Mouse (Mus musculus) stomach, embryonic 16.5 days (tissue): ENCODE results near the gene P2rx2. TPM values are rescaled to one million over a fixed set of nuclear protein-coding genes. Genes with fewer than 3 reads are reported as not detected.
A peak's percentile ranks its signal among the peaks of the same experiment; 100 is the strongest.

Source experiments
- ATAC-seq: fragments of 200-750 bp; cut with Nextera tagmentation; 2 replicates; pipeline ENCODE4 v1.8.0; 2017; ENCODE audit warnings: moderate number of reproducible peaks, moderate TSS enrichment; ENCODE audit not compliant: insufficient read depth, low FRiP score
- H3K27ac ChIP-seq: fragments of 300-500 bp; sonication (generic); 2 replicates; pipeline ENCODE4 v1.5.1; 2014; ENCODE audit warnings: low read length
- H3K27me3 ChIP-seq: fragments of 300-500 bp; sonication (generic); 2 replicates; pipeline ENCODE4 v1.6.1; 2014; ENCODE audit warnings: low read length, control low read depth, mixed read lengths; ENCODE audit not compliant: control insufficient read depth, insufficient read depth
- H3K36me3 ChIP-seq: fragments of 300-500 bp; sonication (generic); 2 replicates; pipeline ENCODE4 v1.6.1; 2014; ENCODE audit warnings: low read length; ENCODE audit not compliant: control insufficient read depth, insufficient read depth
- H3K4me1 ChIP-seq: fragments of 300-500 bp; sonication (generic); 2 replicates; pipeline ENCODE4 v1.6.1; 2014; ENCODE audit warnings: low read length, control low read depth, mixed read lengths; ENCODE audit not compliant: control insufficient read depth, insufficient read depth
- H3K4me2 ChIP-seq: fragments of 300-500 bp; sonication (generic); 2 replicates; pipeline ENCODE4 v1.6.1; 2014; ENCODE audit warnings: low read depth, low read length, mixed read lengths
- H3K4me3 ChIP-seq: fragments of 300-500 bp; sonication (generic); replicated peaks from 2 replicates; pipeline ENCODE4 v1.5.1; 2014; ENCODE audit warnings: mild to moderate bottlenecking, low read length
- H3K9ac ChIP-seq: fragments of 300-500 bp; sonication (generic); 2 replicates; pipeline ENCODE4 v1.6.1; 2014; ENCODE audit warnings: low read length
- H3K9me3 ChIP-seq: fragments of 300-500 bp; sonication (generic); replicated peaks from 2 replicates; pipeline ENCODE4 v1.6.1; 2016; ENCODE audit warnings: low read length, control low read depth; ENCODE audit not compliant: control insufficient read depth
- WGBS: fragments of 180-500 bp; shearing (Covaris S2); extraction: QIAGEN DNeasy Blood & Tissue Kit; methylation state at CpG from one replicate; pipeline ENCODE4 v1.1.7; 2014; 5-methylcytosine and 5-hydroxymethylcytosine counted together
- polyA plus RNA-seq: library from polyadenylated mRNA; unstranded; fragments of >200 nt; fragmentation: Nextera tagmentation; extraction: Ambion mirVana; gene quantifications from 2 replicates; pipeline ENCODE4 v1.2.1, GENCODE M21; 2015

Gene P2rx2
- polyA plus RNA-seq, result 0.72 TPM in 2 replicates

GRCm38 (mm10) chr5:110342648-110343284, at the start of gene P2rx2:
Gene P2rx2 (minus strand): TSS chr5:110343212.
- ATAC-seq, result peak; percentile 66; the same call in 1 of the 2 replicates
- Histone ChIP-seq H3K27ac (no peak within 1 kb of the TSS), H3K4me1 (peaks cover 4% of the 10 kb centered on the region; the same call in 1 of the 2 replicates), H3K9ac (peak within 1 kb of the TSS; percentile 65), H3K4me3 (peak within 1 kb of the TSS; percentile 52), H3K9me3 (no peaks in the 10 kb centered on the region), H3K27me3 (peaks cover 15% of the 10 kb centered on the region), H3K4me2 (peak within 1 kb of the TSS; percentile 94), H3K36me3 (no peaks in the 10 kb centered on the region)
- under 1% methylated on average over 43 of the region's 43 CpGs for whole genome bisulfite sequencing

DNA sequence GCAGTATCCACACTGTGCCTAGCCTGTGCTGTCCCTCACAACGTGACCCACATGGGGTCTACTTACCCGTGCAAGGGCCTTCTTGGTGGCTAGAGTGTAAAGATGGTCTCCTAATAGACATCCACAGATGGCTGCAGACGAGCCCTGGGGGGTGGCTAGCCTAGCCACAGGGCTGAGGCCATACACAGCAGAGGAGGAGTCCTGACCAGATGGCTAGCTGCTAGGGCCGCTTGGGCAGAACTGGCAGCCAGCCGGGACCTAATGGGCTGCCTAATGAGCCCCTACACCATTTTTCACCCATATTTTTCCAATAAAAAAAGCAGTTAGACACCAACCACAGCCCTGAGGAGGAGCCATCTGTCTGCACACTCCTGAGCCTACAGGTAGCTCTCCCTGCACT, 49.7 kb upstream of the P2rx2 start:
- ATAC-seq, result no peak
- Histone ChIP-seq H3K27me3 (no peaks in the 10 kb centered on the region), H3K4me2 (no peak overlapping the region), H3K4me3 (no peak overlapping the region), H3K4me1 (no peaks in the 10 kb centered on the region), H3K9ac (no peak overlapping the region), H3K9me3 (no peaks in the 10 kb centered on the region), H3K36me3 (no peaks in the 10 kb centered on the region), H3K27ac (no peak overlapping the region)
- 72% methylated on average over 5 of the region's 5 CpGs for WGBS

DNA sequence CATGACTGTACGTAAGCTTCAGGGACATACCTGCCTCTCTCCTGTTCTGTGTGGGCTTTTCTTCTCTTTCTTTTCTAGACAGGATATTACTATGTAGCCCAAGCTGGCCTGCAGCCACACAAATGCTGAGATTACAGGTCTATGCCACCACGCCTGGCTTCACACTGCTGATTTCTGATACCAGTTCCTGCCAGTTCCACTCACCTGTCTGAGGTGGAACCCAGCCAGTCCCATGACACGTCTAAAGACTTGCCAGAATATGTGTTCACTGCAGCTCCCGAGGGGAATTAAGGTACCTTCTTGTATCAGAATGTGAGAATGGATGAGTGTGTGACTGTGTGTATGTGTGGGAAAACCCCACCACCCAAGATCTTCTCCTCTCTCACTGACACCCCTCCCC, 47.6 kb upstream of the P2rx2 start:
- WGBS, result 79% methylated on average over 4 of the region's 4 CpGs
- no peak overlapping the region for H3K4me2 ChIP-seq
- no peaks in the 10 kb centered on the region for H3K36me3 ChIP-seq
- H3K27me3 ChIP-seq, result no peaks in the 10 kb centered on the region
- no peak overlapping the region for H3K4me3 ChIP-seq
- peaks cover 5% of the 10 kb centered on the region; the same call in 1 of the 2 replicates for H3K4me1 ChIP-seq
- ATAC-seq, result no peak
- no peaks in the 10 kb centered on the region for H3K9me3 ChIP-seq
- no peak overlapping the region for H3K27ac ChIP-seq
- no peak overlapping the region for H3K9ac ChIP-seq

DNA sequence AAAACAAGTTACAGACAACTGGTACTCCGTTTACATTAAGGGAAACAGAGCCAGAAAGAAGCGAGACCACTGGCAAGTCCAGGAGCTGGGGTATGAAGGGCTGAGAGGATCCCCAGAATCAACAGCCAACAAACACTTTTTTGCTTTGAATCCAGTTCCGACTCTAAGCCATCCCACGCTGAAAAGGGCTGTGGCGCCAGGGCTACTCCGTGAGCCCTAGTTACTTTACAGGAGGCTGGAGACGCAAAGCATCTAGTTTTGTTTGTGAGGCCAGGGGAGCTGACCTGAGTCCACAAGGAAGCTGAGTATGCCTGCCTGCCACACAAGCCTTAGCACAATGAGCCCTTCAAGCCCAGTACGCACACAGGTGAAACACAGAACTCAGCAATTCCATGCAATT, 44.3 kb upstream of the P2rx2 start:
- H3K9me3 ChIP-seq, result no peaks in the 10 kb centered on the region
- ATAC-seq, result no peak; the same call in 1 of the 2 replicates
- H3K27ac ChIP-seq, result peak overlapping the region; percentile 18; the same call in 1 of the 2 replicates
- H3K4me1 ChIP-seq, result peaks cover 9% of the 10 kb centered on the region; the same call in 1 of the 2 replicates
- WGBS, result 14% methylated on average over 8 of the region's 8 CpGs
- peak overlapping the region; percentile 61 for H3K4me2 ChIP-seq
- no peaks in the 10 kb centered on the region for H3K27me3 ChIP-seq
- peak overlapping the region; percentile 64 for H3K4me3 ChIP-seq
- peak overlapping the region; percentile 73 for H3K9ac ChIP-seq
- no peaks in the 10 kb centered on the region for H3K36me3 ChIP-seq

- Histone ChIP-seq H3K27ac (no peak overlapping the region), H3K4me3 (peak overlapping the region; percentile 64), H3K27me3 (no peaks in the 10 kb centered on the region), H3K4me2 (peak overlapping the region; percentile 61), H3K9me3 (no peaks in the 10 kb centered on the region), H3K36me3 (no peaks in the 10 kb centered on the region), H3K4me1 (peaks cover 9% of the 10 kb centered on the region; the same call in 1 of the 2 replicates), H3K9ac (peak overlapping the region; percentile 73)
- ATAC-seq, result peak; percentile 88; the same call in 1 of the 2 replicates
- WGBS, result under 1% methylated on average over 90 of the region's 90 CpGs
Observed at GRCm38 (mm10) chr5:110386371-110387330, 43.6 kb upstream of the P2rx2 start.

- WGBS, result 58% methylated on average over 4 of the region's 4 CpGs
- H3K9me3 ChIP-seq, result no peaks in the 10 kb centered on the region
- H3K4me1 ChIP-seq, result peaks cover 9% of the 10 kb centered on the region; the same call in 1 of the 2 replicates
- no peak for ATAC-seq
- H3K4me3 ChIP-seq, result no peak overlapping the region
- H3K4me2 ChIP-seq, result peak overlapping the region; percentile 61; the same call in 1 of the 2 replicates
- H3K9ac ChIP-seq, result no peak overlapping the region
- no peaks in the 10 kb centered on the region for H3K27me3 ChIP-seq
- no peaks in the 10 kb centered on the region for H3K36me3 ChIP-seq
- no peak overlapping the region for H3K27ac ChIP-seq
Observed at GRCm38 (mm10) chr5:110385263-110385662, 42.3 kb upstream of the P2rx2 start.

GRCm38 (mm10) chr5:110384491-110384890, 41.5 kb upstream of the P2rx2 start:
- Histone ChIP-seq H3K9me3 (no peaks in the 10 kb centered on the region), H3K4me3 (no peak overlapping the region), H3K9ac (no peak overlapping the region), H3K27ac (no peak overlapping the region), H3K27me3 (no peaks in the 10 kb centered on the region), H3K36me3 (no peaks in the 10 kb centered on the region), H3K4me2 (no peak overlapping the region), H3K4me1 (peaks cover 9% of the 10 kb centered on the region; the same call in 1 of the 2 replicates)
- no peak for ATAC-seq
- WGBS, result 84% methylated on average over 6 of the region's 6 CpGs

GRCm38 (mm10) chr5:110379823-110380222, 36.8 kb upstream of the P2rx2 start:
- Histone ChIP-seq H3K4me1 (no peaks in the 10 kb centered on the region), H3K9ac (no peak overlapping the region), H3K27ac (no peak overlapping the region), H3K9me3 (no peaks in the 10 kb centered on the region), H3K4me2 (no peak overlapping the region), H3K27me3 (no peaks in the 10 kb centered on the region), H3K36me3 (no peaks in the 10 kb centered on the region), H3K4me3 (no peak overlapping the region)
- ATAC-seq, result no peak
- WGBS, result 78% methylated on average over 4 of the region's 4 CpGs

DNA sequence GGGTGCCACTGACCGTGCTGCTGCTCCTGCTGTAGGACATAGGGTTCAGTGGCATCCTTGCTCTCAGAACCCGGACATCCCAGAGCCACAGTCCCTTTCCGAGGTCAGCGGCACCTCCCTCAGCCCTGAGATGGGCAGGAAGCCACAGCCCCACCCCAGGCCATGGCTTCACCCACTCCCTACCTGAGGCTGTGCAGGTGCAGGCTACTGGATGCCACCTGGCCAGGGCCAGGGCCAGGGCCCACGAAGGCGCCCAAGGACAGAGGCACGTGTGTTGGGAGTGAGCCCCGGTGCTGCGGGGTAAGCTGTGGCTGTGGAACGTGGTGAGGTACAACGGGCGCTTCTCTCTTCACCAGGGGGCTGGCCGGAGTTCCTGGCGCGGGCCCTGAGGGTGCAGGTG, 36.1 kb upstream of the P2rx2 start:
- H3K27me3 ChIP-seq, result no peaks in the 10 kb centered on the region
- 89% methylated on average over 15 of the region's 15 CpGs for WGBS
- H3K36me3 ChIP-seq, result no peaks in the 10 kb centered on the region
- H3K9ac ChIP-seq, result no peak overlapping the region
- H3K4me2 ChIP-seq, result no peak overlapping the region
- no peaks in the 10 kb centered on the region for H3K4me1 ChIP-seq
- no peaks in the 10 kb centered on the region for H3K9me3 ChIP-seq
- H3K27ac ChIP-seq, result no peak overlapping the region
- H3K4me3 ChIP-seq, result no peak overlapping the region
- no peak for ATAC-seq
